Mouse (Mus musculus) midbrain, embryonic 11.5 days (tissue): ENCODE data around the gene Crip2. TPM values are rescaled to one million over a fixed set of nuclear protein-coding genes. Genes with fewer than 3 reads are reported as not detected.

Source experiments
- ATAC-seq: fragments of 200-750 bp; cut with Nextera tagmentation; 2 replicates; pipeline ENCODE4 v1.8.0; 2017; ENCODE audit warnings: moderate TSS enrichment, moderate library complexity; ENCODE audit not compliant: low FRiP score
- DNase-seq: peaks from one replicate; pipeline ENCODE4 v3.0.0; 2015; ENCODE audit warnings: low spot score; ENCODE audit errors: missing footprints
- H3K27ac ChIP-seq: fragments of 300-500 bp; sonication (generic); 2 replicates; pipeline ENCODE4 v1.5.1; 2014; ENCODE audit warnings: low read depth, low read length
- H3K27me3 ChIP-seq: fragments of 300-500 bp; sonication (generic); 2 replicates; pipeline ENCODE4 v1.6.1; 2014; ENCODE audit warnings: mild to moderate bottlenecking, low read length, moderate library complexity, mixed read lengths; ENCODE audit not compliant: control insufficient read depth, insufficient read depth
- H3K36me3 ChIP-seq: fragments of 300-500 bp; sonication (generic); 2 replicates; pipeline ENCODE4 v1.6.1; 2014; ENCODE audit warnings: mild to moderate bottlenecking, low read length, moderate library complexity, mixed read lengths; ENCODE audit not compliant: control insufficient read depth, insufficient read depth
- H3K4me1 ChIP-seq: fragments of 300-500 bp; sonication (generic); 2 replicates; pipeline ENCODE4 v1.6.1; 2014; ENCODE audit warnings: low read length; ENCODE audit not compliant: control insufficient read depth, insufficient read depth
- H3K4me2 ChIP-seq: fragments of 300-500 bp; sonication (generic); 2 replicates; pipeline ENCODE4 v1.6.1; 2014; ENCODE audit warnings: mild to moderate bottlenecking, moderate library complexity
- H3K4me3 ChIP-seq: fragments of 300-500 bp; sonication (generic); 2 replicates; pipeline ENCODE4 v1.5.1; 2014; ENCODE audit warnings: low read depth, low read length
- H3K9ac ChIP-seq: fragments of 300-500 bp; sonication (generic); 2 replicates; pipeline ENCODE4 v1.6.1; 2014; ENCODE audit warnings: low read length
- H3K9me3 ChIP-seq: fragments of 300-500 bp; sonication (generic); 2 replicates; pipeline ENCODE4 v1.6.1; 2016; ENCODE audit warnings: low read length; ENCODE audit not compliant: control insufficient read depth
- WGBS: fragments of 180-500 bp; shearing (Covaris S2); extraction: QIAGEN DNeasy Blood & Tissue Kit; methylation state at CpG from one replicate; pipeline ENCODE4 v1.1.7; 2014; 5-methylcytosine and 5-hydroxymethylcytosine counted together
- polyA plus RNA-seq: library from polyadenylated mRNA; unstranded; fragments of >200 nt; fragmentation: Nextera tagmentation; extraction: Ambion mirVana; gene quantifications from 2 replicates; pipeline ENCODE4 v1.2.1, GENCODE M21; 2014

Crip2 gene
- polyA plus RNA-seq, 1 experiment from 2014 or later, result 247 TPM

- Histone ChIP-seq H3K27me3 (peaks cover 13% of the 10 kb centered on the region; the same call in 1 of the 2 replicates), H3K36me3 (no peaks in the 10 kb centered on the region), H3K4me1 (peaks cover 19% of the 10 kb centered on the region), H3K9me3 (no peaks in the 10 kb centered on the region), H3K27ac (no peak overlapping the region), H3K4me2 (no peak overlapping the region), H3K9ac (no peak overlapping the region), H3K4me3 (no peak overlapping the region)
- ATAC-seq, result no peak
- DNase-seq, result no peak
- WGBS, result 78% methylated on average over 4 of the region's 4 CpGs
Observed at GRCm38 (mm10) chr12:113150591-113150990, 10.6 kb downstream of the Crip2 start.

GRCm38 (mm10) chr12:113151046-113151445 is 11.0 kb downstream of the Crip2 start:
- no peak overlapping the region for H3K27ac ChIP-seq
- H3K27me3 ChIP-seq, result peaks cover 13% of the 10 kb centered on the region; the same call in 1 of the 2 replicates
- no peaks in the 10 kb centered on the region for H3K9me3 ChIP-seq
- no peaks in the 10 kb centered on the region for H3K36me3 ChIP-seq
- H3K4me2 ChIP-seq, result no peak overlapping the region
- 83% methylated on average over 8 of the region's 8 CpGs for WGBS
- peaks cover 19% of the 10 kb centered on the region for H3K4me1 ChIP-seq
- no peak overlapping the region for H3K9ac ChIP-seq
- DNase-seq, result no peak
- no peak overlapping the region for H3K4me3 ChIP-seq
- no peak for ATAC-seq

- DNase-seq (peak; percentile 94), ATAC-seq (no peak)
- Histone ChIP-seq H3K4me3 (peak overlapping the region; percentile 39), H3K9me3 (no peaks in the 10 kb centered on the region), H3K4me1 (peaks cover 15% of the 10 kb centered on the region), H3K36me3 (no peaks in the 10 kb centered on the region), H3K27me3 (peaks cover 13% of the 10 kb centered on the region; the same call in 1 of the 2 replicates), H3K9ac (peak overlapping the region; percentile 29), H3K27ac (no peak overlapping the region), H3K4me2 (peak overlapping the region; percentile 53)
- under 1% methylated on average over 36 of the region's 36 CpGs for WGBS
Observed at GRCm38 (mm10) chr12:113151661-113152271, 11.7 kb downstream of the Crip2 start.

- Histone ChIP-seq H3K4me2 (peak overlapping the region; percentile 53), H3K9ac (peak overlapping the region; percentile 29), H3K27me3 (peaks cover 13% of the 10 kb centered on the region; the same call in 1 of the 2 replicates), H3K4me1 (peaks cover 20% of the 10 kb centered on the region), H3K9me3 (no peaks in the 10 kb centered on the region), H3K27ac (no peak overlapping the region), H3K4me3 (peak overlapping the region; percentile 39), H3K36me3 (no peaks in the 10 kb centered on the region)
- WGBS, result 25% methylated on average over 19 of the region's 19 CpGs
- no peak for ATAC-seq
- DNase-seq, result no peak
Observed at GRCm38 (mm10) chr12:113152272-113152661, 12.2 kb downstream of the Crip2 start.

- Histone ChIP-seq H3K36me3 (no peaks in the 10 kb centered on the region), H3K4me2 (no peak overlapping the region), H3K4me1 (peaks cover 23% of the 10 kb centered on the region), H3K9ac (no peak overlapping the region), H3K9me3 (no peaks in the 10 kb centered on the region), H3K4me3 (no peak overlapping the region), H3K27me3 (peaks cover 13% of the 10 kb centered on the region; the same call in 1 of the 2 replicates), H3K27ac (no peak overlapping the region)
- WGBS, result 84% methylated on average over 6 of the region's 6 CpGs
- ATAC-seq, result no peak
- peak; percentile 70 for DNase-seq
Observed at GRCm38 (mm10) chr12:113152991-113153525, 13.0 kb downstream of the Crip2 start.

GRCm38 (mm10) chr12:113153971-113154370 is 13.9 kb downstream of the Crip2 start:
- Histone ChIP-seq H3K9ac (no peak overlapping the region), H3K36me3 (no peaks in the 10 kb centered on the region), H3K4me3 (no peak overlapping the region), H3K4me1 (peaks cover 23% of the 10 kb centered on the region), H3K4me2 (no peak overlapping the region), H3K27ac (no peak overlapping the region), H3K27me3 (peaks cover 13% of the 10 kb centered on the region; the same call in 1 of the 2 replicates), H3K9me3 (no peaks in the 10 kb centered on the region)
- whole genome bisulfite sequencing, result 88% methylated on average over 7 of the region's 7 CpGs
- ATAC-seq (no peak), DNase-seq (peak; percentile 83)

- WGBS, result 82% methylated on average over 6 of the region's 6 CpGs
- Histone ChIP-seq H3K36me3 (no peaks in the 10 kb centered on the region), H3K9ac (peak overlapping the region; percentile 71), H3K27ac (no peak overlapping the region), H3K4me3 (peak overlapping the region; percentile 25; the same call in 1 of the 2 replicates), H3K9me3 (no peaks in the 10 kb centered on the region), H3K4me1 (peaks cover 23% of the 10 kb centered on the region), H3K4me2 (peak overlapping the region; percentile 64), H3K27me3 (peaks cover 13% of the 10 kb centered on the region; the same call in 1 of the 2 replicates)
- no peak for ATAC-seq
- DNase-seq, result no peak
Observed at GRCm38 (mm10) chr12:113154747-113155075, 14.7 kb downstream of the Crip2 start.

- H3K9me3 ChIP-seq, result no peaks in the 10 kb centered on the region
- peak overlapping the region; percentile 64 for H3K4me2 ChIP-seq
- peak overlapping the region; percentile 71 for H3K9ac ChIP-seq
- peak; percentile 8; the same call in 1 of the 2 replicates for ATAC-seq
- H3K4me3 ChIP-seq, result peak overlapping the region; percentile 25
- 5% methylated on average over 32 of the region's 32 CpGs for WGBS
- H3K36me3 ChIP-seq, result no peaks in the 10 kb centered on the region
- no peak overlapping the region; the same call in 1 of the 2 replicates for H3K27ac ChIP-seq
- H3K27me3 ChIP-seq, result peaks cover 13% of the 10 kb centered on the region; the same call in 1 of the 2 replicates
- H3K4me1 ChIP-seq, result peaks cover 23% of the 10 kb centered on the region
- no peak for DNase-seq
Observed at GRCm38 (mm10) chr12:113155076-113155771, 15.2 kb downstream of the Crip2 start.
